Mouse (Mus musculus) heart, postnatal 0 days (tissue): ENCODE measurements at regions not wholly inside any gene's neighbourhood (a gene's known extent, or its start where the extent isn't known, plus 50 kb on each side); places are given as distances from the start of the nearest gene placed in this dataset.

Experiments
- CTCF ChIP-seq: IDR thresholded peaks from 2 replicates; pipeline ENCODE4 v1.5.1; 2016; ENCODE audit warnings: antibody characterized with exemption, control low read depth, low read depth
- EP300 ChIP-seq: IDR thresholded peaks from 2 replicates; pipeline ENCODE4 v1.6.1; 2016; ENCODE audit warnings: antibody characterized with exemption, low read depth

DNA sequence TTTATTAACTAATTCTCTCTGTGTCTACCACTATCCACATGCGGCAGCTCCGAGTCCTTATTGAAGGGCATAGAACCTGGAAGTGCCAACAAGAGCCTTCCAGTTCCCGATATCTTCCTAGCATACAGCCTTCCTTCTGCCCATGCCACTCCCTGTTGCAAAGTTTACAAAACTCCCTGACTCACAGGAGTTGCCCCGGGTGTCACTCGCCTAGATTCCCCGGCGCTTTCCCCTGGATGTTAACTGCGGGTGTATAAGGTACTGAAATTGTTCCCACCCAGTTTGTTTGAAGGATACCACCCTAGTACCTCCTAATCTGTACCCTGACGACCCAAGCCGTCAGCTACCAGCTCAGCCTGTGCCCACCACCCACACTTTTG lies 125.7 kb upstream of the Arid1b start:
- TF ChIP-seq EP300 (no peak), CTCF (no peak)
